Mouse (Mus musculus): Measurements from ENCODE around the gene Pi4ka.

GRCm38 (mm10) chr16:17358787-17359186 lies 47.3 kb downstream of the Pi4ka start:
- TF ChIP-seq POLR2A (IDR thresholded peaks at IDR 0.05; ENCODE audit: insufficient read depth, low read length) = no peak
- TF ChIP-seq CTCF (IDR thresholded peaks at IDR 0.05; ENCODE audit: low read depth, low read length) = no peak
